25 mouse cellular contexts compared by ENCODE assay signal in the genomic region with DNA sequence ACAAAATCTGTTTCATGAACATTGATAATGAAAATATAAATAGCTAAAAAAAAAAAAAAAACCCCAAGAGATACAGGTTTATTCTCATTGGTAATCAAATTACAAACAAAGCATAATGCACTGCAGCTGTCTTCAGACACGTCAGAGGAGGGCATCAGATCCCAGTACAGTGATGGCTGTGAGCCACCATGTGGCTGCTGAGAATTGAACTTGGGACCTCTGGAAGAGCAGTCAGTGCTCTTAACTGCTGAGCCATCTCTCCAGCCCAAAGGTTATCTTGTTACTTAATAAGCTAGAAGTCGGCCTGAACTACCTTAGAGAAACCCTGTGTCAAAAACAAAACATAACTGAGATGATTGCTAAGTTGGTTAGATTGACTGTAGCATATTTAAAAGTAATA. TPM values are rescaled to one million over a fixed set of nuclear protein-coding genes. Genes with fewer than 3 reads are reported as not detected.
DNase-seq lines count a peak whose midpoint lies in the region; ATAC-seq and TF ChIP-seq lines count a peak whose summit lies in the region.
"Had no signal": no experiment of that assay in that cellular context is flagged by ENCODE, and none has a peak within 500 bp of the region (broad histone marks: within the 10 kb centered on the region; RNA-seq: fewer than 3 reads in every experiment).

No protein-coding gene starts in this region.

- no peaks in the 10 kb centered on the region for H3K4me1 ChIP-seq in intestine, postnatal 0 days (replicated peaks; ENCODE audit: control insufficient read depth, insufficient read depth, low read length)
- no peaks in the 10 kb centered on the region for H3K4me1 ChIP-seq in intestine, embryonic 16.5 days (ENCODE audit: control insufficient read depth, insufficient read depth, low read length)
- H3K4me1 ChIP-seq in kidney, embryonic 16.5 days (ENCODE audit: insufficient read depth, low read length): peaks cover 4% of the 10 kb centered on the region; the same call in 1 of the 2 replicates
- H3K4me1 ChIP-seq in kidney, embryonic 14.5 days (ENCODE audit: control insufficient read depth, insufficient read depth, low read length): no peaks in the 10 kb centered on the region
- H3K4me1 ChIP-seq in liver, adult 2 months (ENCODE audit: control insufficient read depth, insufficient read depth, low read length): peaks cover 1% of the 10 kb centered on the region; the same call in 1 of the 2 replicates
- no peaks in the 10 kb centered on the region for H3K4me1 ChIP-seq in liver, postnatal 0 days (ENCODE audit: insufficient read depth)
- H3K4me1 ChIP-seq: embryonic facial prominence, embryonic 10.5 days; embryonic facial prominence, embryonic 12.5 days; forebrain, embryonic 13.5 days had no signal

- H3K9me3 ChIP-seq in intestine, postnatal 0 days (ENCODE audit: control insufficient read depth): no peaks in the 10 kb centered on the region
- H3K9me3 ChIP-seq in intestine, embryonic 16.5 days (ENCODE audit: control insufficient read depth, low read length): no peaks in the 10 kb centered on the region
- no peaks in the 10 kb centered on the region for H3K9me3 ChIP-seq in kidney, embryonic 16.5 days (ENCODE audit: low read length)
- H3K9me3 ChIP-seq in kidney, embryonic 14.5 days (ENCODE audit: control insufficient read depth, low read length): no peaks in the 10 kb centered on the region
- H3K9me3 ChIP-seq in liver, postnatal 0 days (ENCODE audit: low read length): no peaks in the 10 kb centered on the region
- H3K9me3 ChIP-seq: embryonic facial prominence, embryonic 10.5 days; embryonic facial prominence, embryonic 12.5 days; forebrain, embryonic 13.5 days; G1E had no signal

- peak; percentile 64 for DNase-seq in kidney, adult 9 months
- peak; percentile 48 for DNase-seq in kidney, postnatal 14 days
- peak; percentile 57 for DNase-seq in liver, adult 2 months (ENCODE audit: extremely low read depth, low read depth, low spot score)
- DNase-seq in liver, postnatal 0 days: no peak
- DNase-seq: adrenal gland, adult 8-10 months; adrenal gland, postnatal 14 days; adrenal gland, postnatal 36 days; B cell, adult 2 months; cerebellum, adult 11-12 months; cerebellum, adult 2 months; cerebellum, adult 9-10 months; cerebellum, postnatal 10 days; cerebellum, postnatal 25 days had no signal

- H3K9ac ChIP-seq in intestine, postnatal 0 days (ENCODE audit: low read depth, low read length): no peak overlapping the region
- no peak overlapping the region for H3K9ac ChIP-seq in intestine, embryonic 16.5 days (ENCODE audit: low read depth, low read length)
- H3K9ac ChIP-seq in kidney, embryonic 16.5 days (replicated peaks; ENCODE audit: low read length): no peak overlapping the region
- H3K9ac ChIP-seq in kidney, embryonic 14.5 days (ENCODE audit: low read depth, low read length): no peak overlapping the region
- no peak overlapping the region for H3K9ac ChIP-seq in liver, adult 2 months (ENCODE audit: low read depth, low read length)
- H3K9ac ChIP-seq in liver, postnatal 0 days (replicated peaks): no peak overlapping the region
- H3K9ac ChIP-seq: embryonic facial prominence, embryonic 12.5 days; forebrain, embryonic 13.5 days had no signal

- no peak for TF ChIP-seq POLR2A in liver, adult 2 months (IDR thresholded peaks at IDR 0.05; ENCODE audit: extremely low read depth, insufficient read depth, low read length)

- 31% methylated on average over 2 of the region's 2 CpGs for WGBS in intestine, postnatal 0 days
- WGBS in intestine, embryonic 16.5 days: 66% methylated on average over 2 of the region's 2 CpGs
- WGBS in kidney, embryonic 16.5 days: 43% methylated on average over 2 of the region's 2 CpGs
- 44% methylated on average over 2 of the region's 2 CpGs for WGBS in kidney, embryonic 14.5 days
- 15% methylated on average over 2 of the region's 2 CpGs for WGBS in liver, adult 2 months
- 38% methylated on average over 2 of the region's 2 CpGs for whole genome bisulfite sequencing in liver, postnatal 0 days (ENCODE audit: insufficient replicate concordance)

- no peaks in the 10 kb centered on the region for H3K27me3 ChIP-seq in intestine, postnatal 0 days (replicated peaks; ENCODE audit: control insufficient read depth, insufficient read depth, low read length)
- H3K27me3 ChIP-seq in intestine, embryonic 16.5 days (replicated peaks; ENCODE audit: control insufficient read depth, insufficient read depth, low read length): no peaks in the 10 kb centered on the region
- no peaks in the 10 kb centered on the region for H3K27me3 ChIP-seq in kidney, embryonic 16.5 days (ENCODE audit: insufficient read depth, low read length)
- no peaks in the 10 kb centered on the region for H3K27me3 ChIP-seq in kidney, embryonic 14.5 days (ENCODE audit: control insufficient read depth, insufficient read depth, low read length)
- no peaks in the 10 kb centered on the region for H3K27me3 ChIP-seq in liver, adult 2 months (ENCODE audit: control insufficient read depth, insufficient read depth, low read length)
- no peaks in the 10 kb centered on the region for H3K27me3 ChIP-seq in liver, postnatal 0 days (ENCODE audit: insufficient read depth, low read length)
- H3K27me3 ChIP-seq: CH12.LX; embryonic facial prominence, embryonic 12.5 days; forebrain, embryonic 13.5 days; Patski had no signal

- TF ChIP-seq EP300 in liver, postnatal 0 days (IDR thresholded peaks at IDR 0.05; ENCODE audit: low read depth): no peak

- no peaks in the 10 kb centered on the region; the same call in 1 of the 2 replicates for H3K79me2 ChIP-seq in liver, adult 2 months (ENCODE audit: control insufficient read depth, insufficient read depth, low read length)

- 0 out of 2 replicates have a peak, but pooled peaks have one; percentile 31 for ATAC-seq in intestine, postnatal 0 days
- no peak for ATAC-seq in intestine, embryonic 16.5 days
- no peak for ATAC-seq in kidney, embryonic 16.5 days (ENCODE audit: low FRiP score, low TSS enrichment)
- ATAC-seq in kidney, embryonic 14.5 days (ENCODE audit: low FRiP score, low TSS enrichment): no peak
- ATAC-seq in liver, postnatal 0 days: no peak
- ATAC-seq: activated CD4-positive, CD25-positive, alpha-beta regulatory T cell, adult 4 months; CD4-positive, CD25-positive, alpha-beta regulatory T cell, adult 4 months; forebrain, embryonic 13.5 days; Patski had no signal

- H3K4me3 ChIP-seq in intestine, postnatal 0 days (ENCODE audit: low read depth, low read length): no peak overlapping the region
- H3K4me3 ChIP-seq in intestine, embryonic 16.5 days (ENCODE audit: low read length): no peak overlapping the region
- H3K4me3 ChIP-seq in kidney, embryonic 16.5 days (ENCODE audit: low read length): no peak overlapping the region
- H3K4me3 ChIP-seq in kidney, embryonic 14.5 days (ENCODE audit: low read length): no peak overlapping the region
- H3K4me3 ChIP-seq in liver, adult 2 months (ENCODE audit: insufficient read depth, low read depth, low read length): no peak overlapping the region
- H3K4me3 ChIP-seq in liver, postnatal 0 days (ENCODE audit: low read depth, low read length): no peak overlapping the region
- H3K4me3 ChIP-seq: embryonic facial prominence, embryonic 10.5 days; embryonic facial prominence, embryonic 12.5 days; forebrain, embryonic 13.5 days had no signal

- peaks cover 25% of the 10 kb centered on the region; the same call in 1 of the 2 replicates for H3K36me3 ChIP-seq in intestine, postnatal 0 days (ENCODE audit: control insufficient read depth, insufficient read depth)
- peaks cover 8% of the 10 kb centered on the region; the same call in 1 of the 2 replicates for H3K36me3 ChIP-seq in intestine, embryonic 16.5 days (ENCODE audit: control insufficient read depth, insufficient read depth, low read length)
- peaks cover 46% of the 10 kb centered on the region for H3K36me3 ChIP-seq in kidney, embryonic 16.5 days (ENCODE audit: insufficient read depth, low read length)
- H3K36me3 ChIP-seq in kidney, embryonic 14.5 days (ENCODE audit: control insufficient read depth, insufficient read depth, low read length): peaks cover 64% of the 10 kb centered on the region
- peaks cover 33% of the 10 kb centered on the region for H3K36me3 ChIP-seq in liver, adult 2 months (ENCODE audit: control insufficient read depth, insufficient read depth, low read length)
- H3K36me3 ChIP-seq in liver, postnatal 0 days (replicated peaks; ENCODE audit: insufficient read depth, low read length): peaks cover 19% of the 10 kb centered on the region

- TF ChIP-seq CTCF in intestine, postnatal 0 days (IDR thresholded peaks at IDR 0.05; ENCODE audit: low read depth): peak; percentile 28; the same call in 1 of the 2 replicates
- no peak for TF ChIP-seq CTCF in liver, adult 2 months (IDR thresholded peaks at IDR 0.05; ENCODE audit: low read depth, low read length)
- no peak for TF ChIP-seq CTCF in liver, postnatal 0 days (IDR thresholded peaks at IDR 0.05; ENCODE audit: low read depth)

- no peak overlapping the region for H3K4me2 ChIP-seq in intestine, postnatal 0 days (replicated peaks; ENCODE audit: low read depth)
- H3K4me2 ChIP-seq in intestine, embryonic 16.5 days (ENCODE audit: low read depth, low read length): no peak overlapping the region
- no peak overlapping the region for H3K4me2 ChIP-seq in kidney, embryonic 16.5 days (replicated peaks; ENCODE audit: low read depth, low read length)
- no peak overlapping the region for H3K4me2 ChIP-seq in kidney, embryonic 14.5 days (replicated peaks; ENCODE audit: low read depth, low read length)
- no peak overlapping the region for H3K4me2 ChIP-seq in liver, postnatal 0 days (ENCODE audit: low read depth, low read length)
- H3K4me2 ChIP-seq: embryonic facial prominence, embryonic 12.5 days; forebrain, embryonic 13.5 days had no signal

- no peak overlapping the region for H3K27ac ChIP-seq in intestine, postnatal 0 days (ENCODE audit: low read depth, low read length)
- no peak overlapping the region for H3K27ac ChIP-seq in intestine, embryonic 16.5 days (ENCODE audit: low read length)
- H3K27ac ChIP-seq in kidney, embryonic 16.5 days (ENCODE audit: low read length): no peak overlapping the region
- H3K27ac ChIP-seq in kidney, embryonic 14.5 days (ENCODE audit: low read depth, low read length): no peak overlapping the region
- H3K27ac ChIP-seq in liver, adult 2 months (replicated peaks; ENCODE audit: insufficient read depth, low read depth, low read length): no peak overlapping the region
- no peak overlapping the region for H3K27ac ChIP-seq in liver, postnatal 0 days (ENCODE audit: low read depth)
- H3K27ac ChIP-seq: embryonic facial prominence, embryonic 10.5 days; embryonic facial prominence, embryonic 12.5 days; forebrain, embryonic 13.5 days had no signal

RNA-seq across cellular contexts. Expression of a gene that starts 12.3 kb away (rescaled TPM):
- 8.3 and 8.6 TPM in 2 replicates for polyA plus RNA-seq in intestine, postnatal 0 days (2015; fragmentation: Nextera tagmentation; extraction: Ambion mirVana)
- polyA plus RNA-seq in intestine, embryonic 16.5 days (2015; fragmentation: Nextera tagmentation; extraction: Ambion mirVana): 15.3 and 16.0 TPM in 2 replicates
- 23.7 and 24.2 TPM in 2 replicates for polyA plus RNA-seq in kidney, embryonic 16.5 days (2015; fragmentation: Nextera tagmentation; extraction: Ambion mirVana)
- 12.1 and 15.2 TPM in 2 replicates for polyA plus RNA-seq in kidney, embryonic 14.5 days (2014; fragmentation: Nextera tagmentation; extraction: Ambion mirVana)
- total RNA-seq in liver, adult 2 months (2014; rRNA removed): 12.6 and 16.8 TPM in 2 replicates
- 15.0 and 17.0 TPM in 2 replicates for polyA plus RNA-seq in liver, adult 2 months (2012; rRNA removed)
- 4.0 and 4.3 TPM in 2 replicates for polyA plus RNA-seq in liver, postnatal 0 days (2015; fragmentation: Nextera tagmentation; extraction: Ambion mirVana)

RNA-seq across cellular contexts. Expression of a gene that starts 12.6 kb away (rescaled TPM):
- 52.7 and 52.8 TPM in 2 replicates for polyA plus RNA-seq in intestine, postnatal 0 days (2015; fragmentation: Nextera tagmentation; extraction: Ambion mirVana)
- polyA plus RNA-seq in intestine, embryonic 16.5 days (2015; fragmentation: Nextera tagmentation; extraction: Ambion mirVana): 61.9 and 72.3 TPM in 2 replicates
- polyA plus RNA-seq in kidney, embryonic 16.5 days (2015; fragmentation: Nextera tagmentation; extraction: Ambion mirVana): 102 and 109 TPM in 2 replicates
- polyA plus RNA-seq in kidney, embryonic 14.5 days (2014; fragmentation: Nextera tagmentation; extraction: Ambion mirVana): 119 and 155 TPM in 2 replicates
- 20.6 and 21.4 TPM in 2 replicates for total RNA-seq in liver, adult 2 months (2014; rRNA removed)
- polyA plus RNA-seq in liver, adult 2 months (2012; rRNA removed): 4.7 and 5.3 TPM in 2 replicates
- 36.6 and 40.6 TPM in 2 replicates for polyA plus RNA-seq in liver, postnatal 0 days (2015; fragmentation: Nextera tagmentation; extraction: Ambion mirVana)

RNA-seq across cellular contexts. Expression of a gene that starts 24.0 kb away (rescaled TPM):
- 7.8 and 8.4 TPM in 2 replicates for polyA plus RNA-seq in intestine, postnatal 0 days (2015; fragmentation: Nextera tagmentation; extraction: Ambion mirVana)
- 10.0 and 11.5 TPM in 2 replicates for polyA plus RNA-seq in intestine, embryonic 16.5 days (2015; fragmentation: Nextera tagmentation; extraction: Ambion mirVana)
- polyA plus RNA-seq in kidney, embryonic 16.5 days (2015; fragmentation: Nextera tagmentation; extraction: Ambion mirVana): 22.7 and 23.7 TPM in 2 replicates
- polyA plus RNA-seq in kidney, embryonic 14.5 days (2014; fragmentation: Nextera tagmentation; extraction: Ambion mirVana): 19.7 and 32.7 TPM in 2 replicates
- 9.8 and 11.3 TPM in 2 replicates for total RNA-seq in liver, adult 2 months (2014; rRNA removed)
- polyA plus RNA-seq in liver, adult 2 months (2012; rRNA removed): 3.7 and 5.3 TPM in 2 replicates
- polyA plus RNA-seq in liver, postnatal 0 days (2015; fragmentation: Nextera tagmentation; extraction: Ambion mirVana): 2.6 and 4.3 TPM in 2 replicates
